Mouse (Mus musculus): ENCODE measurements around the gene Nol4l. TPM values are rescaled to one million over a fixed set of nuclear protein-coding genes. Genes with fewer than 3 reads are reported as not detected.
A peak's percentile ranks its signal among the peaks of the same experiment; 100 is the strongest.

The Nol4l gene
- polyA plus RNA-seq (2015; fragmentation: Nextera tagmentation; extraction: Ambion mirVana), result 13.8 and 17.1 TPM in 2 replicates

- 2% methylated on average over 25 of the region's 86 CpGs for WGBS
- H3K4me3 ChIP-seq (ENCODE audit: low read length), result peak within 1 kb of the TSS; percentile 78
- 0 out of 2 replicates have a peak, but pooled peaks cover 6% of the 10 kb centered on the region for H3K27me3 ChIP-seq (ENCODE audit: insufficient read depth, low read length)
- peak within 1 kb of the TSS; percentile 73 for H3K9ac ChIP-seq (replicated peaks; ENCODE audit: low read length)
- ATAC-seq (ENCODE audit: low FRiP score, low TSS enrichment), result peak; percentile 29
- no peaks in the 10 kb centered on the region for H3K9me3 ChIP-seq (ENCODE audit: low read length)
- H3K4me1 ChIP-seq (ENCODE audit: insufficient read depth, low read length), result peaks cover 31% of the 10 kb centered on the region
- peak within 1 kb of the TSS; percentile 87 for H3K4me2 ChIP-seq (replicated peaks; ENCODE audit: low read depth, low read length)
- peak within 1 kb of the TSS; percentile 66 for H3K27ac ChIP-seq (ENCODE audit: low read length)
- H3K36me3 ChIP-seq (ENCODE audit: insufficient read depth, low read length), result no peaks in the 10 kb centered on the region
Measured at GRCm38 (mm10) chr2:153529931-153530766, at the start of gene Nol4l. Nol4l (minus strand) TSS chr2:153529971.

GRCm38 (mm10) chr2:153577122-153577521 lies 47.4 kb upstream of the Nol4l start:
- no peaks in the 10 kb centered on the region for H3K36me3 ChIP-seq (ENCODE audit: insufficient read depth, low read length)
- no peaks in the 10 kb centered on the region for H3K27me3 ChIP-seq (ENCODE audit: insufficient read depth, low read length)
- no peak overlapping the region for H3K4me3 ChIP-seq (ENCODE audit: low read length)
- no peak overlapping the region for H3K27ac ChIP-seq (ENCODE audit: low read length)
- no peak overlapping the region for H3K4me2 ChIP-seq (replicated peaks; ENCODE audit: low read depth, low read length)
- ATAC-seq (ENCODE audit: low FRiP score, low TSS enrichment), result no peak
- H3K9ac ChIP-seq (replicated peaks; ENCODE audit: low read length), result no peak overlapping the region
- 54% methylated on average over 4 of the region's 4 CpGs for WGBS
- no peaks in the 10 kb centered on the region for H3K4me1 ChIP-seq (ENCODE audit: insufficient read depth, low read length)
- no peaks in the 10 kb centered on the region for H3K9me3 ChIP-seq (ENCODE audit: low read length)

GRCm38 (mm10) chr2:153576150-153576549 lies 46.4 kb upstream of the Nol4l start:
- H3K36me3 ChIP-seq (ENCODE audit: insufficient read depth, low read length), result no peaks in the 10 kb centered on the region
- 68% methylated on average over 3 of the region's 3 CpGs for WGBS
- H3K9me3 ChIP-seq (ENCODE audit: low read length), result no peaks in the 10 kb centered on the region
- no peak overlapping the region for H3K4me3 ChIP-seq (ENCODE audit: low read length)
- no peak for ATAC-seq (ENCODE audit: low FRiP score, low TSS enrichment)
- H3K4me1 ChIP-seq (ENCODE audit: insufficient read depth, low read length), result no peaks in the 10 kb centered on the region
- no peak overlapping the region for H3K27ac ChIP-seq (ENCODE audit: low read length)
- no peak overlapping the region for H3K4me2 ChIP-seq (replicated peaks; ENCODE audit: low read depth, low read length)
- H3K9ac ChIP-seq (replicated peaks; ENCODE audit: low read length), result no peak overlapping the region
- no peaks in the 10 kb centered on the region for H3K27me3 ChIP-seq (ENCODE audit: insufficient read depth, low read length)

- WGBS, result 23% methylated on average over 6 of the region's 6 CpGs
- Histone ChIP-seq H3K27me3 (ENCODE audit: insufficient read depth, low read length) (no peaks in the 10 kb centered on the region), H3K9ac (replicated peaks; ENCODE audit: low read length) (no peak overlapping the region), H3K4me1 (ENCODE audit: insufficient read depth, low read length) (no peaks in the 10 kb centered on the region), H3K4me3 (ENCODE audit: low read length) (no peak overlapping the region), H3K4me2 (replicated peaks; ENCODE audit: low read depth, low read length) (no peak overlapping the region), H3K36me3 (ENCODE audit: insufficient read depth, low read length) (no peaks in the 10 kb centered on the region), H3K27ac (ENCODE audit: low read length) (no peak overlapping the region), H3K9me3 (ENCODE audit: low read length) (no peaks in the 10 kb centered on the region)
- no peak for ATAC-seq (ENCODE audit: low FRiP score, low TSS enrichment)
Measured at GRCm38 (mm10) chr2:153575554-153575953, 45.8 kb upstream of the Nol4l start.

DNA sequence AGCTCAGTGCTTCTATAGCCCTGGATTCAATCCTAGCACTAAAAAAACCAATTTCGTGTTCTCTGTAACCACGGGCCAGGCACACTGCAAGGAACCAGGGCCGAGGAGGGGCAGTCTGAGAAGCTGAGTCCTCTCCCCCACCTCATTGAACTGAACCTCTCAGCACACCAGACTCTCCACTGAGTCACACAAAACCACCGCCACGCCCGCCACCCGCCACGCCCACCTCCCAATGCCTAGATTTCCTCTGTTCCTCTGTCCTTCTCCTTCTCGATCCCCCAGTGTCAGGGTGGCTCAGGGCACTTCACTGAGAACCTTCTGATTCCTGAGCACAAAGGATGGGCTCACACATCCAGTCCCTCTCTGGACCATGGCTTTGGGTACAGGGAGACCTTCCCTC lies 43.3 kb upstream of the Nol4l start:
- Histone ChIP-seq H3K4me3 (ENCODE audit: low read length) (no peak overlapping the region), H3K27me3 (ENCODE audit: insufficient read depth, low read length) (no peaks in the 10 kb centered on the region), H3K9ac (replicated peaks; ENCODE audit: low read length) (no peak overlapping the region), H3K36me3 (ENCODE audit: insufficient read depth, low read length) (no peaks in the 10 kb centered on the region), H3K4me1 (ENCODE audit: insufficient read depth, low read length) (no peaks in the 10 kb centered on the region), H3K4me2 (replicated peaks; ENCODE audit: low read depth, low read length) (no peak overlapping the region), H3K9me3 (ENCODE audit: low read length) (no peaks in the 10 kb centered on the region), H3K27ac (ENCODE audit: low read length) (no peak overlapping the region)
- 88% methylated on average over 9 of the region's 9 CpGs for whole genome bisulfite sequencing
- ATAC-seq (ENCODE audit: low FRiP score, low TSS enrichment), result no peak

GRCm38 (mm10) chr2:153568541-153568940 lies 38.8 kb upstream of the Nol4l start:
- no peaks in the 10 kb centered on the region for H3K27me3 ChIP-seq (ENCODE audit: insufficient read depth, low read length)
- no peak overlapping the region for H3K9ac ChIP-seq (replicated peaks; ENCODE audit: low read length)
- H3K4me3 ChIP-seq (ENCODE audit: low read length), result no peak overlapping the region
- WGBS, result 95% methylated on average over 6 of the region's 6 CpGs
- H3K9me3 ChIP-seq (ENCODE audit: low read length), result no peaks in the 10 kb centered on the region; the same call in 1 of the 2 replicates
- no peaks in the 10 kb centered on the region for H3K4me1 ChIP-seq (ENCODE audit: insufficient read depth, low read length)
- H3K36me3 ChIP-seq (ENCODE audit: insufficient read depth, low read length), result no peaks in the 10 kb centered on the region
- no peak for ATAC-seq (ENCODE audit: low FRiP score, low TSS enrichment)
- H3K4me2 ChIP-seq (replicated peaks; ENCODE audit: low read depth, low read length), result no peak overlapping the region
- no peak overlapping the region for H3K27ac ChIP-seq (ENCODE audit: low read length)

GRCm38 (mm10) chr2:153568013-153568412 lies 38.2 kb upstream of the Nol4l start:
- ATAC-seq (ENCODE audit: low FRiP score, low TSS enrichment), result no peak

GRCm38 (mm10) chr2:153564343-153564742 lies 34.6 kb upstream of the Nol4l start:
- no peaks in the 10 kb centered on the region; the same call in 1 of the 2 replicates for H3K9me3 ChIP-seq (ENCODE audit: low read length)
- H3K4me2 ChIP-seq (replicated peaks; ENCODE audit: low read depth, low read length), result no peak overlapping the region
- H3K27me3 ChIP-seq (ENCODE audit: insufficient read depth, low read length), result no peaks in the 10 kb centered on the region
- peaks cover 30% of the 10 kb centered on the region for H3K4me1 ChIP-seq (ENCODE audit: insufficient read depth, low read length)
- 87% methylated on average over 3 of the region's 3 CpGs for WGBS
- no peak for ATAC-seq (ENCODE audit: low FRiP score, low TSS enrichment)
- no peak overlapping the region for H3K27ac ChIP-seq (ENCODE audit: low read length)
- no peaks in the 10 kb centered on the region for H3K36me3 ChIP-seq (ENCODE audit: insufficient read depth, low read length)
- no peak overlapping the region for H3K9ac ChIP-seq (replicated peaks; ENCODE audit: low read length)
- no peak overlapping the region for H3K4me3 ChIP-seq (ENCODE audit: low read length)

More at GRCm38 (mm10) chr2:153568013-153568412, 38.2 kb upstream of the Nol4l start:
- Histone ChIP-seq H3K4me1 (ENCODE audit: insufficient read depth, low read length) (no peaks in the 10 kb centered on the region), H3K27me3 (ENCODE audit: insufficient read depth, low read length) (no peaks in the 10 kb centered on the region), H3K9me3 (ENCODE audit: low read length) (no peaks in the 10 kb centered on the region; the same call in 1 of the 2 replicates), H3K9ac (replicated peaks; ENCODE audit: low read length) (no peak overlapping the region), H3K4me2 (replicated peaks; ENCODE audit: low read depth, low read length) (no peak overlapping the region), H3K27ac (ENCODE audit: low read length) (no peak overlapping the region), H3K4me3 (ENCODE audit: low read length) (no peak overlapping the region), H3K36me3 (ENCODE audit: insufficient read depth, low read length) (no peaks in the 10 kb centered on the region)
- WGBS, result 72% methylated on average over 4 of the region's 4 CpGs

DNA sequence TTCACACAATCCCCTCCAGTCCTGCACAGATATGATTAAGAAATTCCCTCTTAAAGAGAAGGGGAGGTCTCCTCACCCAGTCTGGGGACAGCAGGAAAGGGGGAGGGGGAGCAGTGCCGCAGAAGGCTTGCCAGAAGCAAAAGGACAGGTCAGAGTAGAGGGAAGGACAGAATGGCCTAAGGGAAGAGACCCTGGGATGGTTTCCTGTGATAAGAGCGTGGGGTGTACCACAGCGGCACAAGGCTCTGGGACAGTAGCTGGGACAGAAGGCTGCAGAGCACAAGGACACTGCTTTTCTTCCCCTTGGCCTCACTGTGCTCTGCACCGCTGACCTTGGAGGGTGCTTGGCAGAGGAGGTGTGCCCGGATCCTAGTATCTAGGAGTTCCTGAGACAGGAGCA lies 31.8 kb upstream of the Nol4l start:
- H3K36me3 ChIP-seq (ENCODE audit: insufficient read depth, low read length), result no peaks in the 10 kb centered on the region
- H3K9me3 ChIP-seq (ENCODE audit: low read length), result no peaks in the 10 kb centered on the region; the same call in 1 of the 2 replicates
- H3K4me1 ChIP-seq (ENCODE audit: insufficient read depth, low read length), result peaks cover 34% of the 10 kb centered on the region
- no peak overlapping the region; the same call in 1 of the 2 replicates for H3K4me3 ChIP-seq (ENCODE audit: low read length)
- H3K27me3 ChIP-seq (ENCODE audit: insufficient read depth, low read length), result no peaks in the 10 kb centered on the region
- 4% methylated on average over 5 of the region's 5 CpGs for WGBS
- peak overlapping the region; percentile 57; the same call in 1 of the 2 replicates for H3K9ac ChIP-seq (replicated peaks; ENCODE audit: low read length)
- ATAC-seq (ENCODE audit: low FRiP score, low TSS enrichment), result peak; percentile 39
- peak overlapping the region; percentile 73 for H3K27ac ChIP-seq (ENCODE audit: low read length)
- peak overlapping the region; percentile 58 for H3K4me2 ChIP-seq (replicated peaks; ENCODE audit: low read depth, low read length)
